Mouse (Mus musculus) layer of hippocampus, adult 11-12 months (tissue): ENCODE measurements around the gene Il17c.

Experiments
- DNase-seq: peaks from one replicate; pipeline ENCODE4 v3.0.0; 2022; ENCODE audit warnings: low spot score

The Il17c gene

GRCm38 (mm10) chr8:122459990-122460389 is 38.2 kb downstream of the Il17c start:
- DNase-seq, result no peak

- DNase-seq, result no peak
These were observed 39.0 kb downstream of the Il17c start, which contains the start of gene Snai3 for GRCm38 (mm10) chr8:122460524-122461472. Gene Snai3, minus strand, starts transcription at chr8:122460733.

GRCm38 (mm10) chr8:122461473-122462148 is 39.8 kb downstream of the Il17c start:
- peak; percentile 44 for DNase-seq

- no peak for DNase-seq
These were observed 40.7 kb downstream of the Il17c start for GRCm38 (mm10) chr8:122462510-122462909.

DNA sequence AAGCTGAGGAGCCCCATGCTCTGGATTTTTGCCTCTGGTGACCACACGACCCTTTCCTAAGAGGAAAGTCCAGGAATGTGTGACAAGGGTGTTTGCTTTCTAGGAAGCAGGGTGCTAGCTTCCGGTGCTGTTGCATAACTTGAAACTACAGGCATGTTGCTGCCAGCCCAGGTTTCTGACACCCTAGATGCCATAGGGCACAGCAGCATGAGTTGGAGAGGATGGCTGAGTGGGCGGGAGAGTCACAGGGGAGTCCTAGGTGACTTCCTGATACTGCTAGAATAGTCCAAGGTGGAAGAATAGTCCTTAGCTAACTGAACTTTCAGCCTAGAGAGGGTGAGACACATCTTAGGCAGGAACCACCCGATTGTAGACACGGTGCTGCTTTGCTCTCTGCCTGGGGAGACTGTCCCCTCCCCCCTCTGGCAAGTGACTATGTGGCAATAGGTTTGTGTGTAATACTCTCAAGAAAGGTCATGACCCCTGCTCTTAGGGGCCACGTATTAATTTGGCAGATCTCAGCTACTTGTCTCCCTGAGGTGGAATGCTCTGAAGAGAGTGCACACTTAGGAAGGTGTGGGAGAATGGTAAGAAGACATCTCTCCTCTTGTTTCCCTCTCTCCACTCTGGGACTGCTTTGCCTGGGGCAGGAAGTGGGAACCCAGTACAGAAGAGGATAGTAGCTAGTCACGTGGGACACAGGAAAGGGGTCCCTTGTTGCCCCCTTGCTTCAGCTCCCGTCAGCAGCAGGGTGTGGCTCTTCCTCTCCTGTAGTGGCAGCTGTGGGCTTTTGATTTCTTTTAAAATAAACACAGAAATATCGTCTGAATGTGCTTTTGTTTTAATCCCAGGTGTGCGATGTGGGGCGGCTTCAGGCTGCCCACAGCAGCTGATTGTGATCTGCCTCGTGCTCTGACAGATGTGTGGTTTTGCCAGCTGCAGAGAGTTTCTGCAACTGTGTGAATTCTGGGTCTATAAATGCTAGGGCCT is 42.1 kb downstream of the Il17c start:
- DNase-seq, result no peak

GRCm38 (mm10) chr8:122464985-122465384 is 43.2 kb downstream of the Il17c start:
- no peak for DNase-seq

GRCm38 (mm10) chr8:122467816-122468215 is 46.0 kb downstream of the Il17c start:
- DNase-seq, result no peak

DNA sequence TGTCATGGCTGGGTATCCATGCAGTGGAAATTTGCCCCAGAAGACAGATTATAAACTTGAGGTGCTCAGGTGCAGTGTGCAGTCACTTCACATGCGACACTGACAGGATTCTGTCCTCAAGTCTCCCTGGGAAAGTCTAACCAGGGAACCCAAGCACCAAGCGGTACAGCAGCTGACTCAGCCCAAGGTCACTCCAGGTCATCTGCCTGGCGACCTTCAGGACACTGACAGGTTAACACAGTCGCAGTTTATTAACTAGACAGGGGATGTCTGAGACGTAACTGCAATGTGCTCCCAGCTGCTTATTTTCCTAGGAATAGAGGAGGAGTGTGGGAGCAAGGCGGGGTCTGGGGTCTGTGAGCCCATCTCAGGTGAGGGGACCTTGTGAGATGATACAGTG is 47.6 kb downstream of the Il17c start:
- no peak for DNase-seq

GRCm38 (mm10) chr8:122469965-122470364 is 48.1 kb downstream of the Il17c start:
- DNase-seq, result no peak

DNA sequence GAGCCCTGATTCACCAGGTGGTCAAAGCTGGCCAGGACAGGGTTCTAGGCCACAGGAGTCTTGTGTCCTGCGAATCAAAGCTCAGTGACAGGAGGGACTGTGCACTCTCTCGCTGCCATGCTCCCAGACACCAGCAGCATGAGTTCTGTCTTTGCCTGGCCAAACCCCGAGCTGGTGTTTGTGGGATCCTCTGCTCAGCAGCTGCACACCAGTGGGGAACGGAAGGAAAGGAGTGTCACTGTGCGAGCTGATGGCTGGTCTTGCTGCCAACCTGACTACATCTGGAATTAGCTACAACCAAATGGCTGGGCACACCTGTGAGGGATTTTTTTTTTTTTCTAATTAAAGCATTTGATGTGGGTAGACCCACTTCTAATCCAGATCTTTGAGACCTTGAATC is 48.9 kb downstream of the Il17c start:
- no peak for DNase-seq
